Mouse (Mus musculus): Measurements from ENCODE around the gene Plpp4.

GRCm38 (mm10) chr7:129216547-129217195 lies 40.2 kb upstream of the Plpp4 start:
- TF ChIP-seq CTCF (IDR thresholded peaks at IDR 0.05), result no peak
- no peak for TF ChIP-seq EP300 (IDR thresholded peaks at IDR 0.05)

All from lung, postnatal 0 days (tissue).